Mouse (Mus musculus): ENCODE measurements around the gene Grb10. TPM values are rescaled to one million over a fixed set of nuclear protein-coding genes. Genes with fewer than 3 reads are reported as not detected.

Grb10 gene
- polyA plus RNA-seq, 1 experiment from 2014 or later = 638 TPM

- peaks cover 26% of the 10 kb centered on the region for H3K36me3 ChIP-seq
Observed at GRCm38 (mm10) chr11:11964729-11965128, 73.8 kb downstream of the Grb10 start.

GRCm38 (mm10) chr11:11963587-11963986 lies 74.9 kb downstream of the Grb10 start:
- H3K4me2 ChIP-seq (replicated peaks) = no peak overlapping the region
- no peak for ATAC-seq (ENCODE audit: insufficient number of reproducible peaks, insufficient read depth, low FRiP score, low TSS enrichment)
- no peaks in the 10 kb centered on the region for H3K27me3 ChIP-seq
- H3K27ac ChIP-seq = peak overlapping the region; percentile 72
- peaks cover 21% of the 10 kb centered on the region; the same call in 1 of the 2 replicates for H3K36me3 ChIP-seq
- no peak overlapping the region for H3K9ac ChIP-seq
- no peaks in the 10 kb centered on the region for H3K9me3 ChIP-seq
- H3K4me3 ChIP-seq = no peak overlapping the region
- 82% methylated on average over 3 of the region's 3 CpGs for WGBS
- peaks cover 39% of the 10 kb centered on the region for H3K4me1 ChIP-seq

More at GRCm38 (mm10) chr11:11964729-11965128, 73.8 kb downstream of the Grb10 start:
- Histone ChIP-seq H3K27ac (no peak overlapping the region), H3K27me3 (no peaks in the 10 kb centered on the region), H3K9me3 (no peaks in the 10 kb centered on the region), H3K4me1 (peaks cover 42% of the 10 kb centered on the region), H3K9ac (no peak overlapping the region), H3K4me2 (replicated peaks) (no peak overlapping the region), H3K4me3 (no peak overlapping the region)
- ATAC-seq (ENCODE audit: insufficient number of reproducible peaks, insufficient read depth, low FRiP score, low TSS enrichment) = no peak
- WGBS = 90% methylated on average over 2 of the region's 2 CpGs

GRCm38 (mm10) chr11:11963065-11963464 lies 75.4 kb downstream of the Grb10 start:
- peaks cover 21% of the 10 kb centered on the region; the same call in 1 of the 2 replicates for H3K36me3 ChIP-seq
- peaks cover 38% of the 10 kb centered on the region for H3K4me1 ChIP-seq
- no peak overlapping the region for H3K4me2 ChIP-seq (replicated peaks)
- H3K9ac ChIP-seq = no peak overlapping the region
- ATAC-seq (ENCODE audit: insufficient number of reproducible peaks, insufficient read depth, low FRiP score, low TSS enrichment) = no peak
- no peaks in the 10 kb centered on the region for H3K27me3 ChIP-seq
- H3K27ac ChIP-seq = peak overlapping the region; percentile 72
- no peak overlapping the region for H3K4me3 ChIP-seq
- H3K9me3 ChIP-seq = no peaks in the 10 kb centered on the region
- 82% methylated on average over 2 of the region's 2 CpGs for whole genome bisulfite sequencing

GRCm38 (mm10) chr11:11962629-11962954 lies 75.9 kb downstream of the Grb10 start:
- Histone ChIP-seq H3K9me3 (no peaks in the 10 kb centered on the region), H3K4me1 (peaks cover 38% of the 10 kb centered on the region), H3K27me3 (no peaks in the 10 kb centered on the region), H3K4me2 (replicated peaks) (no peak overlapping the region), H3K27ac (peak overlapping the region; percentile 32; the same call in 1 of the 2 replicates), H3K4me3 (no peak overlapping the region), H3K9ac (no peak overlapping the region), H3K36me3 (peaks cover 18% of the 10 kb centered on the region; the same call in 1 of the 2 replicates)
- no peak for ATAC-seq (ENCODE audit: insufficient number of reproducible peaks, insufficient read depth, low FRiP score, low TSS enrichment)
- WGBS = 15% methylated on average over 5 of the region's 5 CpGs

GRCm38 (mm10) chr11:11961917-11962628 lies 76.4 kb downstream of the Grb10 start:
- no peaks in the 10 kb centered on the region for H3K27me3 ChIP-seq
- no peak overlapping the region for H3K4me2 ChIP-seq (replicated peaks)
- peaks cover 38% of the 10 kb centered on the region for H3K4me1 ChIP-seq
- no peaks in the 10 kb centered on the region for H3K9me3 ChIP-seq
- peaks cover 15% of the 10 kb centered on the region; the same call in 1 of the 2 replicates for H3K36me3 ChIP-seq
- ATAC-seq (ENCODE audit: insufficient number of reproducible peaks, insufficient read depth, low FRiP score, low TSS enrichment) = peak; percentile 82
- WGBS = 59% methylated on average over 5 of the region's 5 CpGs
- H3K4me3 ChIP-seq = no peak overlapping the region
- H3K9ac ChIP-seq = no peak overlapping the region
- H3K27ac ChIP-seq = peak overlapping the region; percentile 87

- peaks cover 10% of the 10 kb centered on the region; the same call in 1 of the 2 replicates for H3K36me3 ChIP-seq
- no peak overlapping the region for H3K4me2 ChIP-seq (replicated peaks)
- peaks cover 38% of the 10 kb centered on the region for H3K4me1 ChIP-seq
- peak overlapping the region; percentile 87 for H3K27ac ChIP-seq
- WGBS = 15% methylated on average over 5 of the region's 5 CpGs
- H3K9ac ChIP-seq = no peak overlapping the region
- no peaks in the 10 kb centered on the region for H3K9me3 ChIP-seq
- H3K4me3 ChIP-seq = no peak overlapping the region
- H3K27me3 ChIP-seq = no peaks in the 10 kb centered on the region
- ATAC-seq (ENCODE audit: insufficient number of reproducible peaks, insufficient read depth, low FRiP score, low TSS enrichment) = no peak
Observed at GRCm38 (mm10) chr11:11960858-11961257, 77.6 kb downstream of the Grb10 start.

- Histone ChIP-seq H3K4me2 (replicated peaks) (no peak overlapping the region), H3K4me1 (peaks cover 43% of the 10 kb centered on the region), H3K36me3 (peaks cover 6% of the 10 kb centered on the region; the same call in 1 of the 2 replicates), H3K27me3 (no peaks in the 10 kb centered on the region), H3K4me3 (no peak overlapping the region), H3K9me3 (no peaks in the 10 kb centered on the region), H3K27ac (peak overlapping the region; percentile 87), H3K9ac (no peak overlapping the region)
- whole genome bisulfite sequencing = 65% methylated on average over 2 of the region's 2 CpGs
- no peak for ATAC-seq (ENCODE audit: insufficient number of reproducible peaks, insufficient read depth, low FRiP score, low TSS enrichment)
Observed at GRCm38 (mm10) chr11:11960227-11960626, 78.3 kb downstream of the Grb10 start.

- 82% methylated on average over 2 of the region's 2 CpGs for WGBS
- Histone ChIP-seq H3K4me1 (peaks cover 54% of the 10 kb centered on the region), H3K27me3 (no peaks in the 10 kb centered on the region), H3K9ac (no peak overlapping the region), H3K36me3 (peaks cover 5% of the 10 kb centered on the region; the same call in 1 of the 2 replicates), H3K9me3 (no peaks in the 10 kb centered on the region), H3K4me3 (no peak overlapping the region), H3K27ac (no peak overlapping the region), H3K4me2 (replicated peaks) (no peak overlapping the region)
- no peak for ATAC-seq (ENCODE audit: insufficient number of reproducible peaks, insufficient read depth, low FRiP score, low TSS enrichment)
Observed at GRCm38 (mm10) chr11:11958479-11958878, 80.0 kb downstream of the Grb10 start.

- no peak for ATAC-seq (ENCODE audit: insufficient number of reproducible peaks, insufficient read depth, low FRiP score, low TSS enrichment)
- no peaks in the 10 kb centered on the region for H3K9me3 ChIP-seq
- H3K4me1 ChIP-seq = peaks cover 51% of the 10 kb centered on the region
- no peaks in the 10 kb centered on the region for H3K27me3 ChIP-seq
- no peak overlapping the region for H3K27ac ChIP-seq
- no peak overlapping the region for H3K4me2 ChIP-seq (replicated peaks)
- H3K36me3 ChIP-seq = peaks cover 5% of the 10 kb centered on the region; the same call in 1 of the 2 replicates
- 71% methylated on average over 2 of the region's 2 CpGs for WGBS
- H3K9ac ChIP-seq = no peak overlapping the region
- no peak overlapping the region for H3K4me3 ChIP-seq
Observed at GRCm38 (mm10) chr11:11958061-11958361, 80.5 kb downstream of the Grb10 start.

- Histone ChIP-seq H3K4me2 (replicated peaks) (no peak overlapping the region), H3K9ac (no peak overlapping the region), H3K4me3 (no peak overlapping the region), H3K9me3 (no peaks in the 10 kb centered on the region), H3K4me1 (peaks cover 53% of the 10 kb centered on the region), H3K36me3 (peaks cover 5% of the 10 kb centered on the region; the same call in 1 of the 2 replicates), H3K27me3 (no peaks in the 10 kb centered on the region), H3K27ac (no peak overlapping the region)
- 83% methylated on average over 5 of the region's 5 CpGs for WGBS
- no peak for ATAC-seq (ENCODE audit: insufficient number of reproducible peaks, insufficient read depth, low FRiP score, low TSS enrichment)
Observed at GRCm38 (mm10) chr11:11957211-11958060, 81.0 kb downstream of the Grb10 start.

- Histone ChIP-seq H3K9ac (no peak overlapping the region), H3K27ac (peak overlapping the region; percentile 90; the same call in 1 of the 2 replicates), H3K4me3 (no peak overlapping the region), H3K27me3 (no peaks in the 10 kb centered on the region), H3K4me1 (peaks cover 46% of the 10 kb centered on the region), H3K4me2 (replicated peaks) (no peak overlapping the region), H3K36me3 (peaks cover 14% of the 10 kb centered on the region), H3K9me3 (no peaks in the 10 kb centered on the region)
- no peak for ATAC-seq (ENCODE audit: insufficient number of reproducible peaks, insufficient read depth, low FRiP score, low TSS enrichment)
Observed at GRCm38 (mm10) chr11:11955783-11956182, 82.7 kb downstream of the Grb10 start.

- H3K4me3 ChIP-seq = no peak overlapping the region
- H3K27ac ChIP-seq = peak overlapping the region; percentile 90
- H3K4me2 ChIP-seq (replicated peaks) = no peak overlapping the region
- H3K36me3 ChIP-seq = peaks cover 18% of the 10 kb centered on the region
- ATAC-seq (ENCODE audit: insufficient number of reproducible peaks, insufficient read depth, low FRiP score, low TSS enrichment) = no peak
- H3K27me3 ChIP-seq = no peaks in the 10 kb centered on the region
- H3K4me1 ChIP-seq = peaks cover 42% of the 10 kb centered on the region
- no peak overlapping the region for H3K9ac ChIP-seq
- no peaks in the 10 kb centered on the region for H3K9me3 ChIP-seq
- 87% methylated on average over 6 of the region's 6 CpGs for WGBS
Observed at GRCm38 (mm10) chr11:11954606-11955005, 83.9 kb downstream of the Grb10 start.
